Mouse (Mus musculus) cerebellum, postnatal 10 days (tissue): ENCODE data around the gene Amhr2.

Experiments
- DNase-seq, 2 experiments: peaks; one replicate each; pipeline ENCODE4 v3.0.0; 2021; ENCODE audit warnings: mixed read lengths in 2 of 2

Gene Amhr2

DNA sequence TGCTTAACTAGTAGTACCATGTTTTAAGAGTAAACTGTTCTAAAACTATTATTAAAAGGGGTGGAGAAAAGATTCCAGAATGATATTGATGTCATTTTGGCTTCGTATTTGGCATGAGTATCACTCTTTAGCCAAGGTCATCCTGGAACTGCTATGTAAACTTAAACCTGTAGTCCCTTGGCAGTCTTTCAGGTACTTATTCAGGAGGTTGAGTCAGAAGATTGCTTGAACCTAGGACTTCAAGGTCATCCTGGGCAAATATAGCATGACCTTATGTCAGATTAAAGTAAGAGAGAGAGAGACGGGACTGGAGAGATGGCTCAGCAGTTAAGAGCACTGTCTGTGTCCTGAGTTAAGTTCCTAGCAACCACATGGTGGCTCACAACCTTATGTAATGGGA, 20.5 kb upstream of the Amhr2 start:
- DNase-seq = no peak

DNA sequence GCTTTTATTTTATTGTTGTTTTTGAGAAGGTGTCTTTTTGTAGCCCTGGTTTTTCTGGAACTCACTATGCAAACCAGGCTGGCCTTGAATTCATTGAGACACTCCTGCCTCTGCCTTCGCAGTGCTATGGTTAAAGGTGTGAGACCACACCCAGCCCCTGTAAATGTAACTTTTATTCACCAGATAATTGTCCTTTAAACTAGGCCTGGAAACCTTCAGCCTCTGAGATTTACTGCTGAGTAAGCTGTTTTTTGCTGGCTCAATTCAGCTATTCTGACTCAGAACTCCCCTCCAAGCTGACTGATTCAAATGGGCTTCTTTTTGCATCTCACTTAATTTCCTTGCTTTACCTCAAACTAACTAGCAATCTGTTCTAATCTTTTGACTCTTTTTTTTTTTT, 18.2 kb upstream of the Amhr2 start:
- no peak for DNase-seq

DNA sequence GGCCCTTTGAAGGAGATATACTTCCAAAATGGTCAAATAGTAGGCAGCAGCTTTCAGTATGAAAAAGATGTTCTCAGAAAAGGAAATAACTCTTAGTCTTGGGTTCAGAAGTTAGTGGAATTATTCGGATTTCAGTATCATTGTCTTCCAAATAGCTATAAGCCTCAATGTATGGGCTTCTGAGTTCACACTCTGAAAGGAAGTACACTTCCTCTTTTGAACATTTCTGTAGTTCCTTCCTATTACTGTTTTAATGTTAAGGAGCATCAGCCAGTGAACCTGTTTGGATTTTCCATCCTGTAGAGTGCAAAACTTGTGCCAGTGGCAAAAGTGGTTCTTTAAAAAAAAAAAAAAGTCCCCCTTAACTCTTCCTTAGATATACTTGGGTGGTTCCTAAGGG, 13.1 kb upstream of the Amhr2 start:
- no peak for DNase-seq

DNA sequence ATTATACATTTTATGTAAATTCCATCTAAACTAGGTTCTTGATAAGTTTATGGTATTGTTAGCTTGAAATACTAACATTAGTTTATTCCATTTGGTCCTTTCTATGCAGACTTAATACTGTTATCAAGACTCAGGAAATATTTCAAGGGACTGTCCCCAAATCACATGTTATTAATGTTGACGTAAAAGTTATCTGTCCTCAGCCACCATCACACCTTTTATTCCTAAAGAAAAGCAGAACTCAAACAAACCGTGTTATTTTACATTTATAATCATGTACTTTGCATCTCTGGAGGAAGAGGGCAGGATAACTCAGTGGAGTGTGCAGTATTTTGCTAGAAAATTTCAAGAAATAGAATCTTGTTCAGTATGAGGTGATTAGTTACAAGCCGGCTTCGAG, 12.0 kb upstream of the Amhr2 start:
- DNase-seq = no peak

DNA sequence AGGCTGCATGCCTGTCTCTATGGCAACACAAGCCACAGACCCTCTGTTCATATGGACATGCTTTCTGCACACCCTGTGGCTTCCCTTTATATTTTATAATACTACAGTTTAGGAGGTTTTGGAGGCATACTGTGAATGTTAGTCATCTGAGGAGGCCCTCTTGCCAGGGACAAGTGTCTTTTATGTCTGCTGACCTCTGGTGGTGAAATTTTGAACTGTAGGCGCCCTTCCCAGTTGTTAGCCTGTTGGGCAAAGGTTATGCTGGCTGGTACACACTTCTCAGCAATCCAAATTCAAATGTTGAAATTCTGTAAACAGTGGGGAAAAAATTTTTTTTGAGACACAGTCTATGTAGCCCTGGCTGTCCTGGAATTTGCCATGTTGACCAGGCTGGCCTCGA, 2.7 kb upstream of the Amhr2 start:
- DNase-seq = peak; percentile 89 to 92

DNA sequence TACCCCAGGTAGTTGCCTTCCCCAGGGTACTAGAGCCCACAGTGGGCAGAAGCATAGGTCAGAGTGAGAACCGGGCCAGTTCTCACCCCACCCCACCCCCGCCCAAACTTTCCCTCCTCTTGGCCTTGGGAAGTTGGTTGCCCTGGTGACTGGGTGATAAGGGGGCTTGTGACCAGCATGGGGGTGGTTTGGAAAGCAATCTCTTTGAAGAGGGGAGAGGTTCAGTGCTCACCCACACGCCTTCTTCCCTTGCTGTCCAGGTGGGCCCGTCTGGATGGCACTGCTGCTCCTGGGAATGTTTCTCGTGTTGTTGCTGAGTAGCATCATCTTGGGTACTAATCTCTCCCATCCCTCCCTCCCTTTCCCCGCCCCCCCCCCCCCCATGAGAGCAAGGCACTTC, 1.3 kb downstream of the Amhr2 start:
- no peak for DNase-seq

DNA sequence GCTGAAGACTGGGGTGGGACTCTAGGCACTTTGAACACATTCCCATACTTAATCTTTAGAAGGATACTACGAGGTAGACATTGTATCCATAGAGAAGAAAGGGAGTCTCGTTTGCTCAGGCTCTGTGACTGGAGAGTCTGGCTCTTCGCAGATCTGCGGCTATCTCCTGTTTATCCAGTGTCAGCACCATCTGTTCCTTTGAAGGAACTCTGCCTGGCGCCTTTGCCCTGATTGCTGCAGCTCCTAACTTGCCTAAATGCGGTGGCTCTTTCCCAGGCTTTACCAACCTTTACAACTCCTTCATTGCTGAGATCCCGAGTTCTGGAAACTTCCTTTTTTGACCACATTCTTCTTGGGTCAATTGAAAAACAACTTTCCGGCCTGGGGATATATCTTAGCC, 4.2 kb downstream of the Amhr2 start:
- DNase-seq = no peak

DNA sequence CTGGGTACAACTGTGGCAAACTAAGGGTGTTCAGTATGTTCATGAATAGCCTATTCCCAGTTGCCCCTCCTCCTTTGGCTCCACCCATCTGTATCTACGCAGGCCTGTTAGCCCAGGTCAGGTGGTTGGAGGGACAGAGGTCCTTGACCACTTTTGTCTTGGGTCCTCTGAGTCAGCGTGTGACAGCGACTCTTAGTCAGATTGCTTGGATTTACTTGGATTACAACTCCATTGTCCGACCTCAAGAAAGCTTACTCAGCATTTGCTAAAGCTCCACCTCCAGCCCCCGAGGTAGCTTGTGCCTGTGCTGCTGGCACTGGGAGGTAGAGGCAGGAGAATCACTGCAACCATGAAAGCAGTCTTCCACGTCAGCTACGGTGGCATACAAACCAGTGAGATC, 5.8 kb downstream of the Amhr2 start:
- DNase-seq = no peak

DNA sequence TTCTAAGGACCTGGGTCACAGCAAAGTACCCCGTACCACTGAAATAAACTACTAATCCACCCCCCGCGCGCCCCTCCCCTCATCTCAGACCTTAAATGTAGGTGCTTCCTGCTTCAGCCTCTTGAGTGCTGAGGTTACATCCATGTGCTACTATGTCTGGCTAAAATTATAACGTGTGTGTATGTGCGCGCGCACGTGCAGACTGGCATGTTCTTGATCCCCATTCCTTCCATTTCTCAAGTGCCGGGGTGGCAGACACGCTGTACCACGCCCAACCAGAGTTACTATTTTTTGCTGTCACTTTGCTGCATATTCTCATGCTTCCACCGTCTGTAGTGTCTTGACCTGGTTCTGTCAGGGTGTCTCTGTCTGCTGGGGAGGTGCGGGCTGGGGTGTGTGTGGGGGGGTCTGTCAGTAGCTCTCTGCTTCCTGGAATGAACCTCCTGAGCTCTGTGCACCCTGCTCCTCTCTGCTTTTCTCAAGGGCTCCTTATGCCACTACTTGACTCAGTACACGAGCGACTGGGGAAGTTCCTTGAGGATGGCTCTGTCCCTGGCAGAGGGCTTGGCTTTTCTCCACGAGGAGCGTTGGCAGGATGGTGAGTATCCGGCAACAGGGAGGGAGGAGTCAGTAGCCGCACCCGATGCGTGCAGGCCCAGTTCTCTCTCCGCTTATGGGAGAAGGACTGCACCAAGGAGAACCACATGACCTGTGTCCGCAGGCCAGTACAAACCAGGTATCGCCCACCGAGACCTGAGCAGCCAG, 6.7 kb downstream of the Amhr2 start:
- DNase-seq = peak; percentile 51 to 52

DNA sequence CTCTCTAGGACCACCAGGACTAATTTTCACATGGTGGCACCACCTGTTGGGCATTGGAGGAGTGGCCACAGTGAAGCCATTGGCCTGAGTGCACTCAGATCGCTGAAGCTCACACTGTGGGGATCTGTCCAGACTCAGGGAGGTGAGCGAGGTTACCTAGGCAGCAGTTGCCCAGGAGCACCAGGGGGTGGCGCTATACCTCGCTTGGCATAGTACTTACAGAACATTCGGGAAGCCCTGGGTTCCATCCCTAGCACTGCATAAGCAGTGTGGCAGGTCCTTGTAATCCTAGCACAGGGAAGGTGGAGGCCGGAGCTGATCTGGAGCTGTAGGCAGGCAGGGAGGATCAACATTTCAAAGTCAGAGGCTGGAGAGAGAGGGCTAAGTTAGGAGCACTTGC, 10.8 kb downstream of the Amhr2 start:
- DNase-seq = peak in 1 of 2 experiments; percentile 45

DNA sequence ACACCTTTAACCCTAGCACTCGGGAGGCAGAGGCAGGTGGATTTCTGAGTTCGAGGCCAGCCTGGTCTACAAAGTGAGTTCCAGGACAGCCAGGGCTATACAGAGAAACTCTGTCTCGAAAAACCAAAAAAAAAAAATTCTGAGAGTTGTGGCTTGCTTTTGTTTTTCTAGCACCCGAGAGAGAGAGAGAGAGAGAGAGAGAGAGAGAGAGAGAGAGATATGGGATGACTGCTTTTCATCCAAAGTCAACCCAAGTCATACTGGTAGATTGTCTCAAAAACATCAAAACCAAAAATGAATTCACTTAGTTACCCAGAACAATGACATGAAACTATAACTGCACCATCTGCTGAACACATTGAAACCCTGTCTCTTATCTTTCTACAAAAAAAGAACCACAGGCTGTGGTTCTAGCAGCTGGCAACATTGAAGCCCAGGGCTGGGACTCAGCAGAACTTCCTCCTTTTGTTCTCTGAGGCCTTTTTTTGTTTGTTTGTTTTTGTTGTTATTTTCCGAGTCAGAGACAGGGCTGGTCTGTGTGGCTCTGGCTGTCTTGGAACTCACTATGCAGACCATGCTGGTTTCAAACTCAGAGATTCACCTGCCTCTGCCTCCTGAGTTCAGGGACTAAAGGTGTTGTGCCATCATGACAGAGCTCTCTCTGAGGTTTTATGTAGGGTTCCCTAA, 13.0 kb downstream of the Amhr2 start:
- no peak for DNase-seq

DNA sequence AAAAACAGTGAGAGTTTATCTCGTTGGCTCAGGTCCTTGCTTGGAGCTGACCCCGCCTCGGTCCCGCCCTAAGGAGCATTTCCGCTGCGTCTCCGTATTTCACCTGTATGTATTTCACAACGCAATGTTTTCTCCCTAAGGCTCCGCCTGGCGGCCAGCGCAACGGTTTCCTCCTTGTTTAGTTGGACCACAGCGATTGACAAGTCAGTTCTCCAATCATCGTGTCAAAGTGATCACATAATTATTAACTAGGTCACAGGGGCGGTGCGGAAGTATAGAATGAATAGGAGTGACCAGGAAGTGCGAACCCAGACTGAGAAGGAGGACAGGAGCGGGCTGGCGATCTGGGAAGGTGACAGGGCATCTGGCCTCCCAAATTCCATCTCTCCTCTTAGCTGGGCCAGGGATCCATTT, 13.7 kb downstream of the Amhr2 start, which contains the start of gene Prr13:
TSS of gene Prr13 (plus strand) at position 125 of the 414 bp plus-strand sequence.
- peak; percentile 96 to 97 for DNase-seq

DNA sequence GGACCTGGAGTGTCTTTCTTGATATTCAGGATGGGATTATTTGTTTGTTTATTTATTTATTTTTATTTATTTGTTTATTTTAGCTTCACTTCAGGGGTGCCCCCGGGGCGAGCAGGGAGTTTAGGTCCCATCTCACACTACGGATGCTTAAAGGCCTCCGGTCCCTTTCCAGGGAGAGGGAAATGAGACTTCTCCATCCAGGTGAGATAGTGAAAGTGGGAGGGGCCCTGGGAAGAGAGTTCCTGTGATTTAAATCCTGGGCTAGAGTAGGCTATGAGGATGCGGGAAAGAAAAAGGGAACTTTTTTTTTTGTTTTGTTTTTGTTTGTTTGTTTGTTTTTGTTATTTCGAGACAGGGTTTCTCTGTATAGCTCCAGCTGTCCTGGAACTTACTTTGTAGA, 14.2 kb downstream of the Amhr2 start:
- DNase-seq = peak in 1 of 2 experiments; percentile 30

DNA sequence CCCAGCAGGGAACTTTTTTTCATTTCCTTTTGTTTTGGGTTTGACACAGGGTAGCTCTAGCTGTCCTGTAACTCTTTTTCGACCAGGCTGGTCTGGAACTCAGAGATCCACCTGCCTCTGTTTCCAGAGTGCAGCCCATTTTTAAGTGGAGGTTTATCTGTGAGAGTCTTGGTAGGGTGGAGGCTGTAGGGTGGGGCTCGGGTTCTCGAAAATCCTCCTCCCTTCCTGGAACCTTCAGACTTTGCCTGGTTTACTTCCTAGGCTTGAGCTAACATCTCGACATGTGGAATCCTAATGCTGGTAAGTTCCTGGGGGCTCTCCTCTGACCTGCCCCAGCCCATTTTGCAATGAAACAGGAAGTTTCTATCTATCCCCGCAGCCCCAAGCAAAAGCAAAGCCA, 14.7 kb downstream of the Amhr2 start:
- DNase-seq = no peak

DNA sequence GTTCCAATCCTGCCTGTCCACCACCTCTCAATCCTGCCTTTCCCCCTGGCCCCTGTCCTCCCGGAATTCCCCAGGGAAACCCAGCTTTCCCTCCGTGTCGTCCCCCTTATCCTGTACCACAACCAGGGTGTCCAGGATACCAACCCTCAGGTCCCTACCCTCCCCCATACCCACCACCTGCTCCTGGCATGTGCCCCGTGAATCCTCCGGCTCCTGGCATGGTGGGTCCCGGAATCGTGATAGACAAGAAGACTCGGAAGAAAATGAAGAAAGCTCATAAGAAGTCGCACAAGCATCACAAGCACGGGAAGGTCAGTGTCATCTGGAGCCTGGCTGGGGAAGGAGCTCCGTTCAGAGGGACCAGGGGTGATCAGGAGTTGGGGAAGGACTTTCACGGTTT, 15.2 kb downstream of the Amhr2 start:
- DNase-seq = peak in 1 of 2 experiments; percentile 31

DNA sequence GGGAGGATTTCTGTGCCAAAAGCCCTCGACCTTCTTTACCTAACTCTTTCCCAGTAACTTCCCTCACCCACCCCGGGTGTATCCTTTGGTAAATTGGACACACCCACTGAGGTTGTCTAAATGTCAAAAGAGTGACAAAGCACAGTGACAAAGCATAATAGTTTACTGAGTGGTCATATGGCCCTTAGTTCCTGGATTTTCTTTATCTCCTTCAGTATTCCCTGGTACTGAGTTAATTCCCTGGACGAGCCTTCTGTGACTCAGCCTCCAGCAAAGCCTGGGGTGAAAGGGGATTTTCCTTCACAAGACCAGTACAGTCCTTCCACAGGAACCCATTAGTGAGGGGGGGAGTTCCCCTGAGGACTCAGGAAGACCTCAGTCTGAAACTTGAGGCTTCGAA, 15.8 kb downstream of the Amhr2 start:
- no peak for DNase-seq

DNA sequence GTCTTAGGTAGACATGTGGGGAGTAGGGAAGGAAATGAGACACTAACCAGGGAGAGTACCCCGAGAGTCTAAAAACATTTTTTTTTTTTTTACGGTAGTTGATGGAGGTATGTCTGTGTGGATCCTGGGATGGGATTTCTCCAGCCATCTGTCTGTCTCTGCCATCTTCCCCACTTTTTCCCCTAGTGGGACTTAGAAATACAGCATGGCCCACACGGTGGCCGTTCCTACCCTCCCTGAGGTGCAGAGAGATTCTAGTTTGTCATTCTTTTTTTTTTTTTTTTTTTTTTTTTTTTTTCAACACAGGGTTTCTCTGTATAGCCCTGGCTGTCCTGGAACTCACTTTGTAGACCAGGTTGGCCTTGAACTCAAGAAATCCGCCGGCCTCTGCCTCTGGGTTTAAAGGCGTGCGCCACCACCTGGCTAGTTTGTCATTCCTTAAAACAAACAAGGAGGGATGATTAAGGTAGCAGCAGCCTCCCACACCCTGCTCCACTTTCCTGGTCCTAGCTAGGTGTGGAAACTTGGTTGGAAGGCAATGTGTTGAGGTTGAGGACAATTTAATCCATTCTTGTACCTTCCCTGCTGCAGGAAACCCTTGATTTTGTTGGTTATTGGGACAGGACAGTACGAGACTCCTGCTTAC, 16.4 kb downstream of the Amhr2 start:
- DNase-seq = no peak

DNA sequence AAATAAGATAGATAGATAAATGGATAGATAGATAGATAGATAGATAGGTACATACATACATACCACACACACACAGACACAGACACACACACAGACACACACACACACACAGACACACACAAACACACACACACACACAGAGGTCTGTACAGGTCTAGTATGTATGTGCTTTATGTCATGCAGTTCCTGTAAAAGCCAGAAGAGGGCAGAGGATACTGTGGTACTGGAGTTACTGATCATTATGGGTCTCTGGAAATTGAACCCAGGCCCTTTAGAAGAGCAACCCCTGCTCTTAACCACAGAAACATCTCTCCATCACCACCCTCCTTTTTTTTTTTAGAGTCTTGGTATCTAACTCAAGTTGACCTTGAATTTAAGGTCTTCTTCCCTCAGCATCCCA, 18.5 kb downstream of the Amhr2 start:
- peak; percentile 39 to 47 for DNase-seq

DNA sequence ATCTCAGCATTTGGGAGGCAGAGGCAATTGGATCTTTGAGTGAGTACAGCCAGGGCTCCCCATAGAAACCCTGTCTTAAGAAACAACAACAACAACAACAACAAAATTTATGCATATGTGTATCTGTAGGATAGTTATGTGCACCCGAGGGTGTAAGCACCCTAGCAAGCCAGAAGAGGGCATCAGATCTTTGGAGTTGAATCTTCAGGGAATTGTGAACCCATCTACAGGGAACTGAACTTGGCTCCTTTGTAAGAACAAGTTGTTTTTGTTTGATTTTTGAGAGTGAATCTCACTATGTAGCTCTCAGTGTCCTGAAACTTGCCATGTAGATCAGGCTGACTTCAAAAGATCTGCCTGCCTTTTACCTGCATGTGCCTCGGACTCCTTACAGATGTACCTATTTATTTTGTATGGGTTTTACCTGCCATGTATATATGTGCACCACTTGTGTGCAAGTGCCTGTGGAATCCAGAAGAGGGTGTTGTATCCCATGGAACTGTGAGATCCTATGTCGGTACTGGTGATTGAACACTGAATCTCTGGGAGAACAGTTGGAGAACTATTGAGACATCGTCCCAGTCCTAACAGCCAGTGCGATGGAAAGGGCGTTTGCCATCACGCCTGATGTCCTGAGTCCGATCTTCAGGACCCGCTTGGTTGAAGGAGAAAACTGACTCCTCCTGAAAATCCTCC, 23.7 kb downstream of the Amhr2 start:
- DNase-seq = no peak

DNA sequence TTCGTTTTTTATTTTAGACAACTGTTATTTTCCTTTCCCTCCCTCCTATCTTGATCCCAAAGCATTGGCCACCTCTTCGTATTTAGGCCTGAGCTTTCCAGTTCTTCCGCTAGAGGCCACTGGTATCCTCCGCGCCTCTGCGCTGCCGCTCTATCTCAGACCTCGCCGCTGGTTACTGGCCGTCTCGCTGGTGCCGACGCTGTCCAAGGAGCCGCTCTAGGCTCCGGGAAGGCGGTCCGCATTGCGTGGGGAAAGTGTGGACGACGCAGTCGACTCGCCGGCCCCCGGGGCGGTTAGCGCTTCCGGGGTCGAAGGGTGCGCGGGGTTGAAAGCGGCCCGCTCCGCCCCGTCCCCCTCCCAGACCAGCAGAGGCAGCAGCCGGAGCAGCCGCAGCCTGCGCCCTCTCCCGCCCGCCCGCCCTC, 25.0 kb downstream of the Amhr2 start, which contains the start of gene Pcbp2:
TSS of gene Pcbp2 (plus strand) at position 357 of the 422 bp plus-strand sequence.
- peak; percentile 97 to 99 for DNase-seq

DNA sequence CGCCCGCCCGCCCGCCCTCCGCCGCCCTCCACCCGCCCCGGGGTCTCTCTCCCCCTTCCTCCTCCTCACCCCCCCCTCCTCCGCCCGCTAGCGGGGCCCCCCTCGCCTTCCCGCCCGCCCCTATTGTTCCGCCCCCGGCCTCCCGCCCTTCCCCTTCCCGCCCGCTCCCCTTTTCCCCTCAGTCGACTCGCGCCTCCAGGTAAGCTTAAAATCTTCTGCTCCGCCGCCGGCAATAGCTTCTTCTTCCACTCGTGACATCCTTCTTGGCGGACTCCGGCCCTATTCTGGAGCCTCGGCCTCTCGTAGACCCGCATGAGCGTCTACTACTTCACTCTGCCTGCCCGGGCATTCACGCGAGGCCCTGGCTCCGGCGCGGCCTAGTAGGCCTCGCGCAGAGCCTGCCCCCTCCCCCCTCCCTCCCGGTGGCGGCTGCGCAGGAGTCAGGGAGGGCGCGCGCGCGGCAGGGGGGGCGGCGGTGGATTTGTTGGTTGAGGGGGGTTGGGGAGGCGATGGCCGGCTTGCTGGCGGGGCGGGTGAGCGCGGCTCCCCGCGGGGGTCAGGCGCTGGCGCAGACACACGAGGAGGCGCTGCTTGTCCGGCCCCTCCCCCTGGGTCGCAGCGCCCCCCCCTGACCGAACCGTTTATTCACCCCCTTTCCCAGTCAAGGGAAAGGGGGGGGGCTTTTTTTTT, 25.6 kb downstream of the Amhr2 start:
- peak; percentile 97 for DNase-seq

DNA sequence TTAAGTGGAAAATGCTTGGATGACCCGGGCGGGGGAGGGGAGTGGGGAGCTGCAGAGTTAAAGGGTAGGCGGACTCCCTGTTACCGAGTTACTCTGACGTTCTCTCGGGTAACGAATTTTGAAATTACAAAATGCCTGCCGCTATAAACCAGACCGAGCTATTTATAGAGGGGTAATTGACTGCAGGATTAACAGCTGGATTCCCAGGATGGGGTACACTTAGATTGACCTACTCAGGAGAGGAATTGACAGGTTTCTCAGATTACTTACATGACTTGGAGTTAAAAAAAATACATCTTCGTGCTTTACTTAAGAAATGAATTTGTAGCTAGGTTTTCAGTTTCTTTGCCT, 26.1 kb downstream of the Amhr2 start:
- no peak for DNase-seq

DNA sequence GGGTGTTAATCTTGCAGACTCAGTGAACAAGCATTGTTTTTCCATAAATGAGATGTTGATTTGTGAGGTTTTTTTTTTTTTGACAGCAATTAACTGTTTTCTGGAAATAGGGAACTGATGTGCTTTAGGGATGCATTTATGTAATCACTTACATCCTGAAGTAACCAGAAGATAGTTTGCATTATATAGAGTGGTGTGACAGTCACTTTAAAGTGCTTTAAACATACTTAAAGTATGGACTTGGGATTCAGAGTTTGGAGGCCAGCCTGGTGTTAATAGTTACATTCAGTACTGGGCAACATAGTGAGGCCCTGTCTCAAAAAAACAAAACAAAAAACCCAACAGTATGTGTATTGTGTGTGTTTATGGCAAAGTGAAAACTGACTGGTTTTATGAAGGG, 26.6 kb downstream of the Amhr2 start:
- no peak for DNase-seq
